Mouse (Mus musculus) bone marrow macrophage, adult 2 months (primary cell): Measurements from ENCODE around the gene AU022252. TPM values are rescaled to one million over a fixed set of nuclear protein-coding genes. Genes with fewer than 3 reads are reported as not detected.
A peak's percentile ranks its signal among the peaks of the same experiment; 100 is the strongest.

Source experiments
- H3K27ac ChIP-seq: 2 replicates; pipeline ENCODE4 v1.5.1; 2012; ENCODE audit warnings: low read depth, low read length; ENCODE audit not compliant: insufficient read depth
- H3K4me1 ChIP-seq: 2 replicates; pipeline ENCODE4 v1.6.1; 2012; ENCODE audit warnings: low read length; ENCODE audit not compliant: control insufficient read depth, insufficient read depth
- H3K4me3 ChIP-seq: 2 replicates; pipeline ENCODE4 v1.5.1; 2012; ENCODE audit warnings: mild to moderate bottlenecking, low read length, moderate library complexity; ENCODE audit not compliant: insufficient read depth
- CTCF ChIP-seq: IDR thresholded peaks from 2 replicates; pipeline ENCODE4 v1.5.1; 2012; ENCODE audit warnings: low read depth, mild to moderate bottlenecking, low read length, moderate library complexity
- POLR2A ChIP-seq: IDR thresholded peaks from 2 replicates; pipeline ENCODE4 v1.6.1; 2012; ENCODE audit warnings: mild to moderate bottlenecking, low read depth, low read length, borderline replicate concordance
- polyA plus RNA-seq: library from polyadenylated mRNA; stranded (reverse); fragments of >200 nt; gene quantifications from 2 replicates; pipeline ENCODE4 v1.2.4, GENCODE M21; 2012; ENCODE audit not compliant: missing spikeins, insufficient read depth, insufficient read length

Gene AU022252
- polyA plus RNA-seq, 1 experiment, result 7.0 TPM

DNA sequence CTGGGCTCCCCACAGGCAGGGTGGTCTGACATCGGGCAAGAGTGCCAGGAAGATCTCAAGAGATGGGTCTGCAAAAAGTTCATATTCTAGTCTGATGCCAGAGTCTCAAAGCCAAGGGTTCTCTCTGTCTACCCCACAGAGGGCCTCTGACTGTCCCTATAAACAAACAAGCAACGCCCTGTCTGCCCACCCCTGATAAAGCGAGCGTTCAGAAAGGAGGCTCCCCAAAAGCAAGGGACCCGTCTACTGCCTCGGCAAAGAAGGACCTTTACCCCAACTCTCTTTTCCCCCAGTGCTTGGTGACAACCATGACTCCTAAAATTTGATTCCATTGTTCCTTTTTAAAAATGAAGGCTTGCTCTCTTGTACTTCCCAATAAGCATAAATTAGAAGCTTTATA is 42.6 kb downstream of the AU022252 start, which contains the start of gene Ermap:
Gene Ermap (minus strand): TSS at position 148 of the 400 bp plus-strand sequence.
- TF ChIP-seq POLR2A (no peak), CTCF (no peak)
- Histone ChIP-seq H3K4me3 (no peak within 1 kb of the TSS), H3K4me1 (no peaks in the 10 kb centered on the region), H3K27ac (no peak within 1 kb of the TSS)

DNA sequence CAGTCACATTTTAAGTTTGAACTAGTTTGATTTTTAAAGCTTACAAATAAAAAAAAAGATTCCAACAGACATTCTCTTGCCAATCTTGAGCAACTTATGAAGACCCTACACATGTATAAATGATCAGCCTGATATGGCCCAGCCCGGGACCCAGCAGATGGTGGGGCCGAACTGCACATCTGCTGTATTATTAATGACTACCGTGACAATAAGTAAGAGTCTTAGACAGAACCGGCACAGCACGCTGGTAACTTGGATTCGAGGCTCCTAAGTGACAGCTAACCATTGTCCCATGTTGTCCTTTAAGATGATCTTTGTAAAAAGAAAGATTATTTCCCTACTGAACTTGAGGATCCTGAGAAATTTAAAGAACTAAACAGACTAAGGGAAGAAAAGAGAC is 43.1 kb downstream of the AU022252 start:
- TF ChIP-seq POLR2A (no peak), CTCF (no peak)
- no peaks in the 10 kb centered on the region for H3K4me1 ChIP-seq
- H3K4me3 ChIP-seq, result no peak overlapping the region
- H3K27ac ChIP-seq, result no peak overlapping the region

DNA sequence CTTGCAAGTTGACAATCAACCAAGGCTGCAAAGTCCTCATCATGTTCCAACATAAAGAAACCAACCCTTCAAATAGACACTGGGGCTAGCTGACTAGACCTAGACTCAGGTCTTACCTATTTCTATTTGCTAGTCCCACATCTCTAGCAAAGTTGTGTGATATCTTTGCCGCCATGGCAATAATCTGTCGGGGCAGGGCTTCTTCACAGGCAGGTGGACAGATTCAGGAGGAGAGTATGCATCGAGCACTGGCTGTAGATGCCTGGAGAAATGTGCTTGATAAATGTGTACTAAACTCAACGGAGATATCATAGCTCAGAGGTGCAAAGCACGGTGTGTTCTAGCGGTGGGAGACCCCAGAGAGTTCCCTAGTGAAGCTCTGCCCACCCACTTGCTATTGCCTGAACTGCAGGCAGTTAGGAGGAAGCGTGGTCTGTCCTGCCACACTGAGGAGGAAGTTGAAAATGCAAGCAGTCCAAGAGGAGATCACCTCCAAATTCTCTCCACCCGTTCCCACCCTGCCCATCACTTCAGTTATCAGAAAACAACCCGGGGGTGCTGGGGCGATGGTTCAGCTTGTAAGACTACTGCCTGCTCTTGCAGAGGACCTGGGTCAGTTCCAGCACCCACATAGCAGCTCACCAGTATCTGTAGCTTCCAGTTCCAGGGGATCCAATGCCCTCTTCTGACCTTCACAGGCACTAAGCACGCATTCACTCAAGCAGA is 44.3 kb downstream of the AU022252 start:
- Histone ChIP-seq H3K27ac (no peak overlapping the region), H3K4me3 (no peak overlapping the region), H3K4me1 (no peaks in the 10 kb centered on the region)
- TF ChIP-seq POLR2A (no peak), CTCF (peak; percentile 39; the same call in 1 of the 2 replicates)

DNA sequence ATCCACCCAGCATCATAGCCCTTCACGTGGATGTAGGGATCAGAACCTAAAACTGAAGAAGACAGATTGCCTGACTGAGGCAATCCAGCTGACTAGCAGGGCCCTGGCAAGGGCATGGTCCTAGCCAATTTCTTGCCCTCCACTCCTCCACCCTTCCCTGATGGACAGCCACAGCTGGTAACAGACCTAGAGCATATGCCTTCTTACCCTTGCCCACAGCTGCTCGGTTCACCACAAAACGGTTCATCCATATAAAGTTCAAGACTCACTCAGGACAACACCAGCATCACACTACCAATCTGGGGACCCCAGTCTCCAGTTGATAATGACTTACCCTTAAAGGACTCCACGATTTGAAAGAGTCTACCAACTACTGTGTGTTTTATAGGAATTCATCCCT is 46.7 kb downstream of the AU022252 start:
- Histone ChIP-seq H3K4me1 (peaks cover 12% of the 10 kb centered on the region), H3K27ac (no peak overlapping the region), H3K4me3 (no peak overlapping the region)
- TF ChIP-seq POLR2A (no peak), CTCF (no peak)

DNA sequence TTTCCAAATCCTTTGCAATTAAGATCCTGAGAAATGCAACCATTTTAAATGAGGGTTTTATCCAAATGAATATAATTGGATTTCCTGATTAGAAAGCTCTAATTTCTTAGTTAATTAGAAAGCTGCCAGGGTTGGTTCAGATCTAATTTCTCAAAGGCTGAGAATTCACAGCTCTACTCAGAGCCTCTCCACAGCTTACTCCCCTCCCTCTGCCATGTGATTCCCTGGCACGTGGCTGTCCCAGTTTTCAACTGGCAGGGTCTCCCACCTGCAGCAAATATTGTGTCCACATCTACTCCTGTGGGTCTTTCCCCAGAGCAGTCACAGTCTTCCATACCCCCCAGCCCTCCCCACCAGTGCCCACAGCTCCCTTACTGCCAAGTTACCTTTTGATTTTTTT is 49.0 kb downstream of the AU022252 start:
- no peak for TF ChIP-seq CTCF
- TF ChIP-seq POLR2A, result no peak
- H3K4me3 ChIP-seq, result no peak overlapping the region
- H3K4me1 ChIP-seq, result peaks cover 13% of the 10 kb centered on the region
- no peak overlapping the region for H3K27ac ChIP-seq

DNA sequence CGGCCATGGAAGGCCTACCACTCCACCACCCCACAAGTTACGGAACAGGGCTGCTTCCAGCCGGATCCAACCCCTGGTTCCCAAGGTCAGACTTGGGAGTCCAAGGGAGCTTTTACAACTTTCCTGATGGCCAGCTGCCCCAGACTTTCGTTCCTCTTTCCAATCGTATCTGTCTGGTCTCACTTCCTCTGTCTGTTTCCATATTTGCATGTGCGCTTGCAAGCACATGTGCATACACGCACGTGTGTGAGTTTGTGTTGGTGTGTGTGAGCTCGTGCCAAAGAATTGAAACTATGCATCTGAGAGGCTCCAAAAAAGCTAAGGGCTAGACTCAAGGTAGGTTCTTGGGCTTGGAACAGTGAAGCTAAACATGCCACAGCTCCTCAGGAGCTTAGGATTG is 51.1 kb downstream of the AU022252 start:
- H3K4me1 ChIP-seq, result peaks cover 19% of the 10 kb centered on the region
- no peak overlapping the region for H3K4me3 ChIP-seq
- no peak for TF ChIP-seq CTCF
- no peak for TF ChIP-seq POLR2A
- H3K27ac ChIP-seq, result no peak overlapping the region

DNA sequence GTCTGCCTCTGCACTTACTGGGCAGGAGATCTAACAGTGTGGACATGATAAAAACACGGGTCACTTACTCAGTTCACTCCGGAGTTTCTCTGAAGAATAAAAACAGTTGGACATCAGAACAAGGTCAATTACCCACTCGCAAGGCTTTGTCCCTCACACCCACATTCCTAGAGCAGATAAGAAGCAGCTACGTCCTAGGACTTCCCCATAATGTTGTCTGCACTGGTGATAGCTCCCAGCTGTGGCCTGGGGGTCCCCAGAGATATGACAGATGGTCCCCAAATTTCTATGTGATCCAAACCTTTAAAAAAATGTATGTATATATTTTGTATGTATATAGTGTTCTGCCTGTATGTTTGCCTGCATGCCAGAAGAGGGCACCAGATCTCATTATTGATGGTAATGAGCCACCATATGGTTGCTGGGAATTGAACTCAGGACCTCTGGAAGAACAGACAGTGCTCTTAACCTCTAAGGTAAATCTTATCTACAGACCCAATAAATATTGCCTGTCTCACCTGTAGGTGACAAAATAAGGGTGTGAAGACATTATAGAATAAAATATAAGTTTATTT is 52.3 kb downstream of the AU022252 start:
- TF ChIP-seq CTCF (no peak), POLR2A (no peak)
- Histone ChIP-seq H3K4me1 (peaks cover 19% of the 10 kb centered on the region), H3K4me3 (no peak overlapping the region), H3K27ac (no peak overlapping the region)

DNA sequence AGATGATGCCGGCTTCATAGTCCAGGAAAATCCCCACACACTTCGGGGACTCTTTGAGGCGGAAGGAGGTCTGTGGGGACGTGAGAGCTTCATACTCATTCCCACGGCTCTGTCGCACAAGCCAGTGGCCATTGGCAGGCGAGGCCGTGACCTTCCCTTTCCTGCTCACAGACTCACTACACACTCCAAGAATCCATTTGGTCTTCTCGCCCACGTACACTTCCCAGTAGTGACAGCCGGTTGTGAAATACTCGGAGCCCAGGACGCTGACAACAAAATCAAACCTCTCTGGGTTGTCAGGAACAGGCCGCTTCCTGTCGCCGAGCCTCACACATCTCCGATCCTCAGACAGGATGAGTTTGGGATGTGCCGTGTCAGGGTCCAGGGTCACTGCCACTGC is 54.2 kb downstream of the AU022252 start:
- Histone ChIP-seq H3K27ac (no peak overlapping the region), H3K4me3 (no peak overlapping the region), H3K4me1 (peaks cover 19% of the 10 kb centered on the region)
- no peak for TF ChIP-seq CTCF
- TF ChIP-seq POLR2A, result no peak

DNA sequence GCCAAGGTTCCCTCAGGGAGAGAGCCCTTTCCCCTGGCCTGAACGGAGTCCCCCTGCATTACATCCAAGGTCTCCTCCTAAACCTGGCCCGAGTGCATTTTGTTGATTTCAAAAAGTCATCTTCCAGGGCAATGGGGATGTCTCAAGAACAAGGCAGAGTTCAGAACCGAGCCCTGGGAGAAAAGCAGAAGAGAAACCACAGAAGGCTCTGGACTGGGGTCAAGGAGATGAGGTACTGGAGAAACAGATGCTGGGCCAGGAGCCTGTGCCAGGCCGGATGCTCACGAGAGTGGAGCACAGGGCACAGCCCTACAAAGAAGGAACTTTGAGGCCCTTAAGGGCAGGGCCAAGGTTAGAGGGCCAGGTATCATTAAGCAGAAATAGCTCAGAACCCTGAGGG is 54.8 kb downstream of the AU022252 start:
- no peak for TF ChIP-seq POLR2A
- Histone ChIP-seq H3K4me3 (no peak overlapping the region), H3K27ac (no peak overlapping the region), H3K4me1 (peaks cover 19% of the 10 kb centered on the region)

DNA sequence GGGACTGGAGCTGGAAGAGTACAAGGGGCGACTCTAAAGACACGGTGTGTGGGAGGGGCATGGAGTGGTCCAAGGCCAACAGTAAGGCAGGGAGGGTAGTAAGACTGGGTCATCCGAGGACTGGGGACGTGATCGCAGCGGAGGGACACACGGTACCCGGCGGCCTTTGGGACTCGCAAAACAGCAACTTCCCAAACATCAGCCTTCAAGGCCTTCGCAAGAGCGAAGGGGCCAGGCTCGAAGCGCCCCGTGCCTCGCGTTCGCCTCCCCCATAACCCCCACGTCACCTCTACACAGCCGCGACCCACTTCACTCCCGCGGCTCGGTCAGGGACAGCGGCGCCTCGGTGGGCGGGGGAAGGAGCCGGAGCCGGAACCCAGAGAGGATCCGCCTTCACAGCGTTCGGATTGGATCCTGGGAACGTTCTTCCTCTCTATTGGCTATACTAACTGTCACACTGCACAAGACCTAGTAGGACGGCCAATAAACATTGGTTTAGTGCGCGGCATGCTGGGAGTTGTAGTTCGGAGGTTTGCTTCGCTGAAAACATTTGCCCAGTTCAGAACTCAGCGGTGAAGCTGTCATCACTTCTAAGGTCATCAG is 58.6 kb downstream of the AU022252 start, which contains the start of gene Zfp691:
Gene Zfp691 (minus strand): TSS at position 345 of the 603 bp plus-strand sequence.
- TF ChIP-seq CTCF (no peak), POLR2A (no peak)
- Histone ChIP-seq H3K4me3 (peak within 1 kb of the TSS; percentile 89), H3K4me1 (peaks cover 6% of the 10 kb centered on the region; the same call in 1 of the 2 replicates), H3K27ac (no peak within 1 kb of the TSS)
